Mouse (Mus musculus) mouse trophoblast stem cell (cell line): Measurements from ENCODE around the gene Gm13199.

Source experiments
- in situ Hi-C, 2 experiments: fragments of 300-500 bp; cut with MseI, MboI; formaldehyde crosslinking; loops; 2 replicates in 1 of 2; 3 replicates in 1 of 2; pipeline ENCODE4 v1.15.1; 2025

The Gm13199 gene

GRCm38 (mm10) chr2:5822449-5822848, 40.3 kb downstream of the Gm13199 start:
- in situ Hi-C loops = no loop called here

GRCm38 (mm10) chr2:5821264-5821663, 41.5 kb downstream of the Gm13199 start:
- in situ Hi-C loops = no loop called here
